Mouse (Mus musculus) liver, adult 2 months (tissue): ENCODE results near the gene Nup85.

Source experiments
- CTCF ChIP-seq: fragments of 200-500 bp; IDR thresholded peaks from 2 replicates; pipeline ENCODE4 v1.5.1; 2011; ENCODE audit warnings: low read depth, low read length, control low read depth
- POLR2A ChIP-seq: fragments of 200-500 bp; IDR thresholded peaks from 2 replicates; pipeline ENCODE4 v1.6.1; 2011; ENCODE audit warnings: low read length, control low read depth; ENCODE audit not compliant: insufficient read depth; ENCODE audit errors: extremely low read depth

- TF ChIP-seq CTCF: no peak
- TF ChIP-seq POLR2A: no peak
Observed at GRCm38 (mm10) chr11:115615108-115615825, 51.0 kb downstream of the Nup85 start.
